Mouse (Mus musculus) urinary bladder, adult 18-20 months (tissue): ENCODE measurements around the gene Asl.

Source experiments
- DNase-seq, 2 experiments: peaks; one replicate each; pipeline ENCODE4 v3.0.0; 2022; ENCODE audit warnings: low spot score in 2 of 2, mixed read lengths in 2 of 2

Gene Asl

GRCm38 (mm10) chr5:130029142-130029897 lies at the start of gene Asl, which contains the start of gene Crcp:
TSS of gene Asl (minus strand) at chr5:130029247.
TSS of gene Crcp (plus strand) at chr5:130029290.
- DNase-seq: peak; percentile 78 to 87

- no peak for DNase-seq
Measured at GRCm38 (mm10) chr5:130078834-130079156, 49.7 kb upstream of the Asl start.

GRCm38 (mm10) chr5:130078096-130078833 lies 49.2 kb upstream of the Asl start:
- no peak for DNase-seq

- DNase-seq: no peak
Measured at GRCm38 (mm10) chr5:130076396-130076795, 47.3 kb upstream of the Asl start.

GRCm38 (mm10) chr5:130074491-130074890 lies 45.4 kb upstream of the Asl start:
- peak in 1 of 2 experiments; percentile 67 for DNase-seq

GRCm38 (mm10) chr5:130073026-130073425 lies 44.0 kb upstream of the Asl start, which contains the start of gene Tpst1:
TSS of gene Tpst1 (plus strand) at chr5:130073326.
- no peak for DNase-seq

- DNase-seq: no peak
Measured at GRCm38 (mm10) chr5:130067841-130068264, 38.8 kb upstream of the Asl start.

- no peak for DNase-seq
Measured at GRCm38 (mm10) chr5:130065579-130065978, 36.5 kb upstream of the Asl start.

- no peak for DNase-seq
Measured at GRCm38 (mm10) chr5:130063760-130064159, 34.7 kb upstream of the Asl start.

GRCm38 (mm10) chr5:130062096-130062495 lies 33.0 kb upstream of the Asl start:
- DNase-seq: no peak

GRCm38 (mm10) chr5:130060329-130060665 lies 31.2 kb upstream of the Asl start:
- no peak for DNase-seq

- no peak for DNase-seq
Measured at GRCm38 (mm10) chr5:130059413-130060328, 30.6 kb upstream of the Asl start.

GRCm38 (mm10) chr5:130056303-130056702 lies 27.3 kb upstream of the Asl start:
- no peak for DNase-seq

- DNase-seq: no peak
Measured at GRCm38 (mm10) chr5:130055688-130056087, 26.6 kb upstream of the Asl start.

- no peak for DNase-seq
Measured at GRCm38 (mm10) chr5:130052955-130053354, 23.9 kb upstream of the Asl start.

GRCm38 (mm10) chr5:130052510-130052909 lies 23.5 kb upstream of the Asl start:
- DNase-seq: no peak

- no peak for DNase-seq
Measured at GRCm38 (mm10) chr5:130051073-130051860, 22.2 kb upstream of the Asl start.

GRCm38 (mm10) chr5:130050416-130050815 lies 21.4 kb upstream of the Asl start:
- DNase-seq: no peak

GRCm38 (mm10) chr5:130048786-130049520 lies 19.9 kb upstream of the Asl start:
- DNase-seq: peak in 1 of 2 experiments; percentile 56

GRCm38 (mm10) chr5:130047013-130047412 lies 18.0 kb upstream of the Asl start:
- no peak for DNase-seq

GRCm38 (mm10) chr5:130046589-130046988 lies 17.5 kb upstream of the Asl start:
- DNase-seq: no peak
